Mouse (Mus musculus): ENCODE results near the gene Jak1. TPM values are rescaled to one million over a fixed set of nuclear protein-coding genes. Genes with fewer than 3 reads are reported as not detected.

The Jak1 gene
- 46.5 and 51.3 TPM in 2 replicates for polyA plus RNA-seq (2015; fragmentation: Nextera tagmentation; extraction: Ambion mirVana)

DNA sequence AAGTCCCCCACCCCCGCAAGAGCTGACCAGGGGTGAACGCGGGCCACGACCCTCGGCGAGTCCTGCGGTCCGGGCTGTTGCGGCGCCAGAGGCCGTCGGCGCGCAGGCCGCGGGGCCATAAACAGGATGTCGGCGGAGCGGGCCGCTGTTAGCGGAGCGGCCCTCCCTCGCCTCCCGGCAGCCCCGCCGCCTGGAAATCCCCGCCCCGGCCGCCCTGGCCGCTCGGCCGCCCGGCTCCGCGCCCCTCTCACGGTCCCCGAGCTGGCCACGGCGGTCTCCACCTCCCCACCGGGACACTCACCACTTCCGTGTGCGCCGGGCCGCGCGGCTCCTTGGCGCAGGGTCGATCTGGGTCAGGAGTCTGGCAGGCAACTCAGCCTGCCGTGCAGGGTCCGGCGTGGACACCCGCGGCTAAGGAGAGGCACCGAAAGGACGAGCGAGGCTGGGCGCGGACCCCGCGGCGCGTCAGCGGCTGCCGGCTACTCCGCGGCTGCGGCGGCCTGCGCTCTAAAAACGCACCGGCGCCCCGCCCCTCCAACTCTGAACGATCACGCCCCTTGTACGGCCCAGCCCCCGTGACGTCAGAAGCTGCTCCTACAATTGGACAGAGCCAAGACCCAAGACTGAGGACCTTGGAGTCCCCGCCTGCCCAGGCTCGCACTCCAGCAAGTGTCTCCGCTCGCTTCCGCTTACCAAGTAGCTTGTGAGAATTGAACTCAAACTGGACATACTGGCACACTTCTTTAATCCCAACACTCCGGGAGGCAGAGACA is at the start of gene Jak1:
Gene Jak1 (minus strand): TSS at position 542 of the 773 bp plus-strand sequence.
- H3K4me2 ChIP-seq (replicated peaks): peak within 1 kb of the TSS; percentile 64
- peaks cover 9% of the 10 kb centered on the region for H3K4me1 ChIP-seq
- ATAC-seq (replicated peaks): peak; percentile 99
- H3K27ac ChIP-seq (replicated peaks): peak within 1 kb of the TSS; percentile 44; the same call in 1 of the 2 replicates
- H3K4me3 ChIP-seq: peak within 1 kb of the TSS; percentile 80
- no peaks in the 10 kb centered on the region for H3K9me3 ChIP-seq
- no peaks in the 10 kb centered on the region for H3K36me3 ChIP-seq
- WGBS: under 1% methylated on average over 80 of the region's 84 CpGs
- peak within 1 kb of the TSS; percentile 78 for H3K9ac ChIP-seq (replicated peaks)
- H3K27me3 ChIP-seq: no peaks in the 10 kb centered on the region

DNA sequence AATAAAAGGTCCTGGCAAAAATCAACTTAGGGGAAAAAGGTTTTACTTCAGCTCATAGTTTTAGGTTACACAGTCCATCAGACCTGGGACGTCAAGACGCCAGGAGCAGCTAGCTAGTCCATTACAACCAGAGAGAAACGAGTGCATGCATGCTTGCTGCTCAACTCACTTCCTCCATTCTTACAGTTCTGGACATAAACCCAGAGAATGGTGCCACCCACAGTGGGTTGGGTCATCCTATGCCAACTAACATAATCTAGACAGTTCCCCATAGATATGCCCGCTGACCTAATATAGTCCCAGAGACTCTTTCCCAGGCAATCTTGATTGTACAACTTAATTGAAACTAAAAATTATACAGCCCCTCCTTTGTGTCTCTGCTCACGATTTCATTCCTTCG is 47.0 kb upstream of the Jak1 start:
- H3K4me2 ChIP-seq (replicated peaks): no peak overlapping the region
- WGBS: 85% methylated on average over 6 of the region's 6 CpGs
- no peak for ATAC-seq (replicated peaks)

GRCm38 (mm10) chr4:101308166-101308565 is 43.1 kb upstream of the Jak1 start:
- Histone ChIP-seq H3K4me2 (replicated peaks) (no peak overlapping the region), H3K36me3 (no peaks in the 10 kb centered on the region), H3K9ac (replicated peaks) (no peak overlapping the region), H3K27ac (replicated peaks) (no peak overlapping the region), H3K4me3 (no peak overlapping the region), H3K4me1 (no peaks in the 10 kb centered on the region), H3K9me3 (no peaks in the 10 kb centered on the region), H3K27me3 (no peaks in the 10 kb centered on the region)
- ATAC-seq (replicated peaks): no peak
- 91% methylated on average over 4 of the region's 4 CpGs for WGBS

More for the DNA sequence above, 47.0 kb upstream of the Jak1 start:
- Histone ChIP-seq H3K4me1 (no peaks in the 10 kb centered on the region), H3K9me3 (no peaks in the 10 kb centered on the region), H3K27ac (replicated peaks) (no peak overlapping the region), H3K9ac (replicated peaks) (no peak overlapping the region), H3K27me3 (no peaks in the 10 kb centered on the region), H3K4me3 (no peak overlapping the region), H3K36me3 (no peaks in the 10 kb centered on the region)

- no peak for ATAC-seq (replicated peaks)
Measured at GRCm38 (mm10) chr4:101307286-101307685, 42.2 kb upstream of the Jak1 start.

GRCm38 (mm10) chr4:101306132-101306915 is 41.2 kb upstream of the Jak1 start:
- H3K27me3 ChIP-seq: no peaks in the 10 kb centered on the region
- 0 out of 2 replicates have a peak, but pooled peaks have one; percentile 35 for ATAC-seq (replicated peaks)
- H3K4me2 ChIP-seq (replicated peaks): no peak overlapping the region
- no peaks in the 10 kb centered on the region for H3K36me3 ChIP-seq
- no peak overlapping the region for H3K4me3 ChIP-seq
- no peak overlapping the region for H3K27ac ChIP-seq (replicated peaks)
- no peak overlapping the region for H3K9ac ChIP-seq (replicated peaks)
- 37% methylated on average over 8 of the region's 8 CpGs for WGBS
- no peaks in the 10 kb centered on the region for H3K4me1 ChIP-seq
- no peaks in the 10 kb centered on the region for H3K9me3 ChIP-seq

More at GRCm38 (mm10) chr4:101307286-101307685, 42.2 kb upstream of the Jak1 start:
- no peak overlapping the region for H3K4me3 ChIP-seq
- WGBS: 66% methylated on average over 4 of the region's 4 CpGs
- H3K9ac ChIP-seq (replicated peaks): no peak overlapping the region
- H3K9me3 ChIP-seq: no peaks in the 10 kb centered on the region
- no peaks in the 10 kb centered on the region for H3K4me1 ChIP-seq
- no peaks in the 10 kb centered on the region for H3K27me3 ChIP-seq
- H3K4me2 ChIP-seq (replicated peaks): no peak overlapping the region
- H3K27ac ChIP-seq (replicated peaks): no peak overlapping the region
- H3K36me3 ChIP-seq: no peaks in the 10 kb centered on the region

GRCm38 (mm10) chr4:101305126-101305525 is 40.0 kb upstream of the Jak1 start:
- ATAC-seq (replicated peaks): no peak
- 82% methylated on average over 9 of the region's 9 CpGs for WGBS
- Histone ChIP-seq H3K9ac (replicated peaks) (no peak overlapping the region), H3K4me2 (replicated peaks) (no peak overlapping the region), H3K4me1 (no peaks in the 10 kb centered on the region), H3K9me3 (no peaks in the 10 kb centered on the region), H3K4me3 (no peak overlapping the region), H3K27ac (replicated peaks) (no peak overlapping the region), H3K27me3 (no peaks in the 10 kb centered on the region), H3K36me3 (no peaks in the 10 kb centered on the region)

DNA sequence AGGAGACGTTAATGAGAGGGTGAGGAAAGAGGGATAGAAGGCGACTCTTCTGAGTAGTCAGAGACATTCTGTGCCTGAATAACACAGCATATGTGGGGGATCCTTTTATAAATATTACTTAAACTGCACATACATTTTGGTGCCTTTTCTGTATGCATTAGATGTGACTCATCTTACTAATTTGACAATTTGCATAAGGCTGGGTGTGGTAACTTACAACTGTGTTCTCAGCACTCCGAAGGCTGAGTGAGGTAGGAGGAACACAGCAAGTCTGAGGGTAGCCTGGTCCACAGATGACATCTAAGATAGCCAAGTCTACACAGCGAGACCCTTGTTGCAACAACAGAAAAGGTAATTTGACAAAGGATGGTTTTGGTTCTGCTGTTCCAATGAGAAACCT is 39.0 kb upstream of the Jak1 start:
- no peak overlapping the region for H3K27ac ChIP-seq (replicated peaks)
- no peaks in the 10 kb centered on the region for H3K4me1 ChIP-seq
- H3K9me3 ChIP-seq: no peaks in the 10 kb centered on the region
- ATAC-seq (replicated peaks): no peak
- H3K36me3 ChIP-seq: no peaks in the 10 kb centered on the region
- no peak overlapping the region for H3K4me3 ChIP-seq
- no peaks in the 10 kb centered on the region for H3K27me3 ChIP-seq
- no peak overlapping the region for H3K4me2 ChIP-seq (replicated peaks)
- no peak overlapping the region for H3K9ac ChIP-seq (replicated peaks)
- WGBS: 88% methylated on average over 4 of the region's 4 CpGs

DNA sequence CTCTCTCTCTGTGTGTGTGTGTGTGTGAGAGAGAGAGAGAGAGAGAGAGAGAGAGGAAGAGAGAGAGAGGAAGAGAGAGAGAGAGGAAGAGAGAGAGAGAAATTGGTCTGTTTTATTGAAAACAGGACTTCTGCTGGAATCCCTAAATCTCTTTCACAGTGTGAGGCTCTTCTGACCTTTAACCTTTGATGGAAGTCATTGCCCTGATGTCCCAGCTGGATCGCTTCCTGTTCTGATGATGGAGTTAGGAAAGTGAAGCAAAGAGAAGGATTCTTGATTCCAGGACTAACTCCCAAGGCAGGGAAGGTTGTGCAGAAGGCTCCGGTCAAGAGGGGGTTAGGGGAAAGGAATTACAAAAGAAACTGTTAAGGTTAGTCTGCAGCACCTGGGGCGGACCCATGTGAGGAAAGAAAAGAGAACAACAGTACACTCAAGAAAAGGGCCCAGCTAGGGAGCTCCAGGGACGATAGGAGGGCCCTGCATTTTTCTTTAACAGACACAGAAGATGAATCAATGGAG is 35.4 kb upstream of the Jak1 start:
- Histone ChIP-seq H3K27ac (replicated peaks) (no peak overlapping the region), H3K4me3 (no peak overlapping the region), H3K4me1 (no peaks in the 10 kb centered on the region), H3K4me2 (replicated peaks) (no peak overlapping the region), H3K36me3 (no peaks in the 10 kb centered on the region), H3K9ac (replicated peaks) (no peak overlapping the region), H3K27me3 (no peaks in the 10 kb centered on the region), H3K9me3 (no peaks in the 10 kb centered on the region)
- WGBS: 58% methylated on average over 4 of the region's 4 CpGs
- no peak for ATAC-seq (replicated peaks)

GRCm38 (mm10) chr4:101298311-101298990 is 33.4 kb upstream of the Jak1 start:
- H3K36me3 ChIP-seq: no peaks in the 10 kb centered on the region
- no peaks in the 10 kb centered on the region for H3K9me3 ChIP-seq
- peaks cover 15% of the 10 kb centered on the region for H3K27me3 ChIP-seq
- H3K4me3 ChIP-seq: no peak overlapping the region
- H3K4me1 ChIP-seq: no peaks in the 10 kb centered on the region
- no peak overlapping the region for H3K27ac ChIP-seq (replicated peaks)
- ATAC-seq (replicated peaks): no peak
- no peak overlapping the region for H3K4me2 ChIP-seq (replicated peaks)
- 79% methylated on average over 12 of the region's 12 CpGs for WGBS
- no peak overlapping the region for H3K9ac ChIP-seq (replicated peaks)

DNA sequence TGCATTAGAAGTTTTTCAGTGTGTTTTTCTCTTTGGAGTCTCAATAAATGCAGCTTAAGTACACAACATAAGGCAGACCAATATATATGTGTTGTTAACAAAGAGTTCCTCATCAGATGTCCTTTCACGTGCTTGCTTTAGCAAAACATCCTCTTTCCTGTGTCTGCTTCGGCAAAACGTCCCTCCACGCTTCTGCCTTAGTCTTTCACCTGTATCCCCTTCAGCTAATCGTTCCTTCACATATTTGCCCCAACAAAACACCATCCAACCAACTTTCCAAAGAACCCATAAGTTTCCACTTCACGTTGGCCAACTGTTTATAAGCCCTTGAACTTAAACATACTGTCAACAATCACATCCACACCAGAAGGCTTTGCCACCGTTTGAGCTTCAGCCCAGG is 31.8 kb upstream of the Jak1 start:
- peaks cover 22% of the 10 kb centered on the region for H3K27me3 ChIP-seq

GRCm38 (mm10) chr4:101295788-101296187 is 30.7 kb upstream of the Jak1 start:
- H3K4me1 ChIP-seq: peaks cover 17% of the 10 kb centered on the region

More for the DNA sequence above, 31.8 kb upstream of the Jak1 start:
- Histone ChIP-seq H3K4me1 (peaks cover 16% of the 10 kb centered on the region), H3K4me2 (replicated peaks) (no peak overlapping the region), H3K4me3 (no peak overlapping the region), H3K36me3 (no peaks in the 10 kb centered on the region), H3K9me3 (no peaks in the 10 kb centered on the region), H3K9ac (replicated peaks) (no peak overlapping the region), H3K27ac (replicated peaks) (no peak overlapping the region)
- no peak for ATAC-seq (replicated peaks)
- 74% methylated on average over 7 of the region's 7 CpGs for WGBS

More at GRCm38 (mm10) chr4:101295788-101296187, 30.7 kb upstream of the Jak1 start:
- no peak overlapping the region for H3K9ac ChIP-seq (replicated peaks)
- H3K27me3 ChIP-seq: peaks cover 30% of the 10 kb centered on the region
- H3K9me3 ChIP-seq: no peaks in the 10 kb centered on the region
- WGBS: 84% methylated on average over 3 of the region's 3 CpGs
- H3K4me2 ChIP-seq (replicated peaks): no peak overlapping the region
- H3K4me3 ChIP-seq: no peak overlapping the region
- H3K27ac ChIP-seq (replicated peaks): no peak overlapping the region
- no peak for ATAC-seq (replicated peaks)
- H3K36me3 ChIP-seq: no peaks in the 10 kb centered on the region
